Comparison of ENCODE assay signal across 20 mouse cellular contexts in the genomic region with DNA sequence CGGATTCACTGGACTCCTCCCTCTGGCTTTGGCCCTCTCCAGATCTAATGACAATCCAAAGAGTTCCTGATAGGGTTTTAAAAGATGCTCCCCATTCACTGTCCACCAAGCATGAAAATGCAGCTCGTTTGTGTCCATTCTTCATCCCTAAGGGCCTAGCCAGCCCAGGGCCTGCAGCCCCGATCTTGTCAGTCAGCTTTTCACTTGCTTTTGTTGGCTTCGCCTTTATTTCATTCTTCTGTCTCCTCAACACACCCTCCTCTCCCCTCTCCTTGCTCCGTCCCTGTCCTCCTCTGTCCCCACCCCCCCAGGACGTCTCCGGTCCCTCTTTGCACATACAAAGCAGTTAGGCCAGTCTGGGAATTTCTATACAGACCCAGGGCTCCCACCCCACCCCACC. TPM values are rescaled to one million over a fixed set of nuclear protein-coding genes. Genes with fewer than 3 reads are reported as not detected.
DNase-seq lines count a peak whose midpoint lies in the region; ATAC-seq and TF ChIP-seq lines count a peak whose summit lies in the region.
"Had no signal": no experiment of that assay in that cellular context is flagged by ENCODE, and none has a peak within 500 bp of the region (broad histone marks: within the 10 kb centered on the region; RNA-seq: fewer than 3 reads in every experiment).

No protein-coding gene starts in this region.

- peak; percentile 88 for ATAC-seq in hindbrain, embryonic 11.5 days (ENCODE audit: low FRiP score)
- no peak for ATAC-seq in hindbrain, postnatal 0 days
- peak; percentile 4; the same call in 1 of the 2 replicates for ATAC-seq in midbrain, embryonic 12.5 days (ENCODE audit: low FRiP score, low read depth)
- no peak for ATAC-seq in midbrain, embryonic 16.5 days
- ATAC-seq: forebrain, embryonic 15.5 days; hindbrain, embryonic 16.5 days had no signal

- WGBS in hindbrain, embryonic 11.5 days: 20% methylated on average over 7 of the region's 7 CpGs
- WGBS in hindbrain, postnatal 0 days: 14% methylated on average over 7 of the region's 7 CpGs
- 11% methylated on average over 7 of the region's 7 CpGs for WGBS in midbrain, embryonic 12.5 days
- 8% methylated on average over 7 of the region's 7 CpGs for WGBS in midbrain, embryonic 16.5 days

- no peak overlapping the region for H3K4me2 ChIP-seq in hindbrain, embryonic 11.5 days (replicated peaks; ENCODE audit: low read depth, low read length)
- H3K4me2 ChIP-seq in hindbrain, postnatal 0 days (ENCODE audit: low read depth, low read length): no peak overlapping the region
- no peak overlapping the region for H3K4me2 ChIP-seq in midbrain, embryonic 12.5 days (replicated peaks)
- no peak overlapping the region for H3K4me2 ChIP-seq in midbrain, embryonic 16.5 days (ENCODE audit: low read length)
- H3K4me2 ChIP-seq: embryonic facial prominence, embryonic 12.5 days; forebrain, embryonic 15.5 days; heart, embryonic 13.5 days had no signal

- peaks cover 25% of the 10 kb centered on the region for H3K27me3 ChIP-seq in hindbrain, embryonic 11.5 days (ENCODE audit: control insufficient read depth, insufficient read depth, low read length)
- no peaks in the 10 kb centered on the region for H3K27me3 ChIP-seq in hindbrain, postnatal 0 days (ENCODE audit: insufficient read depth, low read length)
- H3K27me3 ChIP-seq in midbrain, embryonic 12.5 days: peaks cover 54% of the 10 kb centered on the region
- H3K27me3 ChIP-seq in midbrain, embryonic 16.5 days (ENCODE audit: control insufficient read depth, insufficient read depth, low read depth, low read length): no peaks in the 10 kb centered on the region; the same call in 1 of the 2 replicates
- H3K27me3 ChIP-seq: forebrain, embryonic 15.5 days had no signal

- H3K36me3 ChIP-seq in hindbrain, embryonic 11.5 days (ENCODE audit: control insufficient read depth, insufficient read depth, low read length): no peaks in the 10 kb centered on the region
- no peaks in the 10 kb centered on the region for H3K36me3 ChIP-seq in hindbrain, postnatal 0 days (ENCODE audit: insufficient read depth, low read length)
- H3K36me3 ChIP-seq in midbrain, embryonic 12.5 days: no peaks in the 10 kb centered on the region
- H3K36me3 ChIP-seq in midbrain, embryonic 16.5 days (ENCODE audit: control insufficient read depth, insufficient read depth, low read length): no peaks in the 10 kb centered on the region
- H3K36me3 ChIP-seq: embryonic facial prominence, embryonic 12.5 days; forebrain, embryonic 15.5 days; G1E; heart, embryonic 13.5 days had no signal

- H3K9ac ChIP-seq in hindbrain, embryonic 11.5 days (ENCODE audit: low read depth, low read length): no peak overlapping the region
- no peak overlapping the region for H3K9ac ChIP-seq in hindbrain, postnatal 0 days (replicated peaks; ENCODE audit: low read length)
- H3K9ac ChIP-seq in midbrain, embryonic 12.5 days (replicated peaks): no peak overlapping the region
- no peak overlapping the region for H3K9ac ChIP-seq in midbrain, embryonic 16.5 days (ENCODE audit: low read depth, low read length)
- H3K9ac ChIP-seq: embryonic facial prominence, embryonic 12.5 days; forebrain, embryonic 15.5 days; heart, embryonic 13.5 days had no signal

- no peaks in the 10 kb centered on the region for H3K4me1 ChIP-seq in hindbrain, embryonic 11.5 days (replicated peaks; ENCODE audit: control insufficient read depth, insufficient read depth, low read length)
- no peaks in the 10 kb centered on the region for H3K4me1 ChIP-seq in hindbrain, postnatal 0 days (ENCODE audit: insufficient read depth, low read length)
- peaks cover 7% of the 10 kb centered on the region; the same call in 1 of the 2 replicates for H3K4me1 ChIP-seq in midbrain, embryonic 12.5 days
- no peaks in the 10 kb centered on the region for H3K4me1 ChIP-seq in midbrain, embryonic 16.5 days (ENCODE audit: control insufficient read depth, insufficient read depth, low read length)
- H3K4me1 ChIP-seq: embryonic facial prominence, embryonic 12.5 days; forebrain, embryonic 15.5 days; heart, embryonic 13.5 days had no signal

- no peak overlapping the region for H3K27ac ChIP-seq in hindbrain, embryonic 11.5 days (ENCODE audit: low read depth, low read length)
- H3K27ac ChIP-seq in hindbrain, postnatal 0 days: no peak overlapping the region
- no peak overlapping the region for H3K27ac ChIP-seq in midbrain, embryonic 12.5 days (replicated peaks)
- no peak overlapping the region for H3K27ac ChIP-seq in midbrain, embryonic 16.5 days (ENCODE audit: low read length)
- H3K27ac ChIP-seq: embryonic facial prominence, embryonic 12.5 days; forebrain, embryonic 15.5 days; heart, embryonic 13.5 days had no signal

- H3K4me3 ChIP-seq in hindbrain, embryonic 11.5 days (ENCODE audit: low read depth, low read length): no peak overlapping the region
- no peak overlapping the region for H3K4me3 ChIP-seq in hindbrain, postnatal 0 days (ENCODE audit: low read length)
- no peak overlapping the region for H3K4me3 ChIP-seq in midbrain, embryonic 12.5 days
- no peak overlapping the region for H3K4me3 ChIP-seq in midbrain, embryonic 16.5 days (ENCODE audit: low read depth, low read length)
- H3K4me3 ChIP-seq: embryonic facial prominence, embryonic 12.5 days; forebrain, embryonic 15.5 days; heart, embryonic 13.5 days had no signal

- no peaks in the 10 kb centered on the region for H3K9me3 ChIP-seq in hindbrain, embryonic 11.5 days (ENCODE audit: control insufficient read depth, low read length)
- no peaks in the 10 kb centered on the region for H3K9me3 ChIP-seq in hindbrain, postnatal 0 days (ENCODE audit: low read length)
- H3K9me3 ChIP-seq in midbrain, embryonic 12.5 days: no peaks in the 10 kb centered on the region
- no peaks in the 10 kb centered on the region for H3K9me3 ChIP-seq in midbrain, embryonic 16.5 days (replicated peaks; ENCODE audit: control insufficient read depth, low read length, poor library complexity, severe bottlenecking)
- H3K9me3 ChIP-seq: forebrain, embryonic 15.5 days; G1E; heart, embryonic 13.5 days had no signal

- no peak for TF ChIP-seq CTCF in hindbrain, postnatal 0 days (IDR thresholded peaks at IDR 0.05; ENCODE audit: low read depth)

- no peak for DNase-seq in hindbrain, embryonic 11.5 days (ENCODE audit: low spot score)
- DNase-seq in hindbrain, postnatal 0 days (ENCODE audit: low spot score): no peak
- DNase-seq in embryo, embryonic 10.5 days (ENCODE audit: low spot score): peak; percentile 53
- no peak for DNase-seq in kidney, adult 11 months
- DNase-seq: adrenal gland, adult 8-10 months; adrenal gland, postnatal 36 days; cerebellum, adult 2 months; cerebellum, postnatal 10 days; gastrocnemius, postnatal 36 days; heart, adult 11 months; heart, postnatal 36 days had no signal

RNA-seq across cellular contexts. Expression of a gene that starts 6.2 kb away (rescaled TPM):
- polyA plus RNA-seq in hindbrain, embryonic 11.5 days (2014; fragmentation: Nextera tagmentation; extraction: Ambion mirVana): 6.7 and 7.2 TPM in 2 replicates
- 92.9 and 97.9 TPM in 2 replicates for total RNA-seq in hindbrain, postnatal 0 days (2014; rRNA removed)
- polyA plus RNA-seq in hindbrain, postnatal 0 days (2015; fragmentation: Nextera tagmentation; extraction: Ambion mirVana): 143 and 152 TPM in 2 replicates
- polyA plus RNA-seq in midbrain, embryonic 12.5 days (2016; fragmentation: Nextera tagmentation; extraction: Ambion mirVana): 41.0 and 41.6 TPM in 2 replicates
- polyA plus RNA-seq in midbrain, embryonic 16.5 days (2015; fragmentation: Nextera tagmentation; extraction: Ambion mirVana): 224 and 236 TPM in 2 replicates

RNA-seq across cellular contexts. Expression of a gene that starts 17.0 kb away (rescaled TPM):
- polyA plus RNA-seq in hindbrain, embryonic 11.5 days (2014; fragmentation: Nextera tagmentation; extraction: Ambion mirVana): 2.1 and 2.5 TPM in 2 replicates
- total RNA-seq in hindbrain, postnatal 0 days (2014; rRNA removed): not detected in 2 replicates
- not detected in 2 replicates for polyA plus RNA-seq in hindbrain, postnatal 0 days (2015; fragmentation: Nextera tagmentation; extraction: Ambion mirVana)
- 0.46 TPM in 1 of 2 replicates, not detected in the other for polyA plus RNA-seq in midbrain, embryonic 12.5 days (2016; fragmentation: Nextera tagmentation; extraction: Ambion mirVana)
- polyA plus RNA-seq in midbrain, embryonic 16.5 days (2015; fragmentation: Nextera tagmentation; extraction: Ambion mirVana): not detected in 2 replicates
- total RNA-seq: adrenal gland, adult 8-10 months; adrenal gland, postnatal 36 days; G1E; gastrocnemius, adult 8-10 months; gastrocnemius, postnatal 36 days; heart, postnatal 36 days had no signal
- polyA plus RNA-seq: G1E; heart, embryonic 13.5 days; heart, postnatal 0 days; hindbrain, embryonic 16.5 days had no signal

Comparison
In these comparisons a context has a peak if more than half of its experiments do, and no peak if none do; other contexts are left out.
1. ATAC-seq: peak in hindbrain, embryonic 11.5 days (single experiment) and midbrain, embryonic 12.5 days (single experiment); none in hindbrain, postnatal 0 days (single experiment) and midbrain, embryonic 16.5 days (single experiment).